Mouse (Mus musculus): Measurements from ENCODE around the gene Smco4. TPM values are rescaled to one million over a fixed set of nuclear protein-coding genes. Genes with fewer than 3 reads are reported as not detected.
"Not testable (repeated sequence)": the region's sequence is repeated elsewhere in the genome, so short reads cannot be mapped to it uniquely, and the experiment has no call there.

Smco4 gene
- polyA plus RNA-seq, 1 experiment from 2014 or later = 2.2 TPM

DNA sequence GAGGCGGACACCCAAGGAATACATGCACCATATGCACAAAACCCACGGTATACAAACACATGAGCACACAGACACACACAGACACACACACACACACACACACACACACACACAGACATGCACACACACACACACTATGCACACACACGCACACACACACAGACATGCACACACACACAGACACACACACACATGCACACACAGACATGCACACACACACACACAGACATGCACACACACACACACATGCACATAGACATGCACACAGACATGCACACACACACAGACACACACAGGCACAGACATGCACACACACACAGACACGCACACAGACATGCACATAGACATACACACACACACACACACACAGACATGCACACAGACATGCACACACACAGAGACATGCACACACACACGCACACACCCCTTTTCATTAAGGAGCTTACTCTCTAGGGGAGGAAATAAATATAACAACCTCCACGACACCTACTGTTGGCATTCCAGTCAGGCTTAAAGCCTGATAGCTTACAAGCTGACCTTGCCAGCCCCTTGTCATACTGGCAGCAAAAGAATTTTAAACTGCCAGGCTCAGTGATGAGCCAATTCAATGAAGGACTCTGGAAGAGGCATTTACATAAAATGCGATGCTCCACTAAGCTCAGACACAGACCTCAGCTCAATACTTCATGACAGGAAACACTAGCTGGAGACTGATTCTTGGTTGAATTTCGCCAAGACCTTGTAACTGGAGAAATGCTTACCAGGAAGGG, 2.7 kb upstream of the Smco4 start:
- Histone ChIP-seq H3K4me1 (ENCODE audit: control insufficient read depth, insufficient read depth, low read length) (peaks cover 7% of the 10 kb centered on the region; the same call in 1 of the 2 replicates), H3K9me3 (replicated peaks; ENCODE audit: control insufficient read depth, low read length) (no peaks in the 10 kb centered on the region), H3K9ac (ENCODE audit: low read depth, low read length) (no peak overlapping the region), H3K36me3 (ENCODE audit: control insufficient read depth, insufficient read depth, low read length) (no peaks in the 10 kb centered on the region), H3K27ac (ENCODE audit: low read depth, low read length) (no peak overlapping the region), H3K4me3 (ENCODE audit: low read depth, low read length) (no peak overlapping the region), H3K27me3 (ENCODE audit: control insufficient read depth, insufficient read depth, low read length) (no peaks in the 10 kb centered on the region), H3K4me2 (no peak overlapping the region)
- 75% methylated on average over 8 of the region's 8 CpGs for WGBS (ENCODE audit: insufficient replicate concordance)
- no peak for ATAC-seq (replicated peaks; ENCODE audit: insufficient number of reproducible peaks, low FRiP score, low TSS enrichment)

DNA sequence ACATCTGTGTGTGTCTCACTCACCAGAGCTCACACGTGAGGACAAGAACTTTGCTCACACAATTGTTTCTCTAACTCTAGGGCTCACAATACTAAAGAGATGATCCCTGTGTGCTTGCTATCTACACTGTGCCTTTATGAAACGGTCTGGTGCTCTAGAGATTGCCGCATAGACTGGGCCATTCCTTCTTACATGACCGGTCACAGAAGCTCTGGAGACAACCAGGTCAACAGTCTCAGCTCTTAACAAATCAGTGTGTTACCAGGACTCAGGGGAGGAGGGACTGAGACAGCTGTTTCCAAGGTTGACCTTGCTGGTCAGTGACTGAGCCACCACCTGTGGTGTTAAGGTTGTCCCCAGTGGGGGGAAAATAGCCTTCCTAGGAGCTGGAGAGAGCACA, 1.5 kb upstream of the Smco4 start:
- 87% methylated on average over 4 of the region's 4 CpGs for WGBS (ENCODE audit: insufficient replicate concordance)
- H3K9me3 ChIP-seq (replicated peaks; ENCODE audit: control insufficient read depth, low read length) = no peaks in the 10 kb centered on the region
- H3K27ac ChIP-seq (ENCODE audit: low read depth, low read length) = no peak overlapping the region
- peaks cover 16% of the 10 kb centered on the region for H3K4me1 ChIP-seq (ENCODE audit: control insufficient read depth, insufficient read depth, low read length)
- H3K4me3 ChIP-seq (ENCODE audit: low read depth, low read length) = no peak overlapping the region
- no peak for ATAC-seq (replicated peaks; ENCODE audit: insufficient number of reproducible peaks, low FRiP score, low TSS enrichment)
- H3K36me3 ChIP-seq (ENCODE audit: control insufficient read depth, insufficient read depth, low read length) = no peaks in the 10 kb centered on the region
- H3K9ac ChIP-seq (ENCODE audit: low read depth, low read length) = no peak overlapping the region
- no peak overlapping the region for H3K4me2 ChIP-seq
- H3K27me3 ChIP-seq (ENCODE audit: control insufficient read depth, insufficient read depth, low read length) = no peaks in the 10 kb centered on the region

DNA sequence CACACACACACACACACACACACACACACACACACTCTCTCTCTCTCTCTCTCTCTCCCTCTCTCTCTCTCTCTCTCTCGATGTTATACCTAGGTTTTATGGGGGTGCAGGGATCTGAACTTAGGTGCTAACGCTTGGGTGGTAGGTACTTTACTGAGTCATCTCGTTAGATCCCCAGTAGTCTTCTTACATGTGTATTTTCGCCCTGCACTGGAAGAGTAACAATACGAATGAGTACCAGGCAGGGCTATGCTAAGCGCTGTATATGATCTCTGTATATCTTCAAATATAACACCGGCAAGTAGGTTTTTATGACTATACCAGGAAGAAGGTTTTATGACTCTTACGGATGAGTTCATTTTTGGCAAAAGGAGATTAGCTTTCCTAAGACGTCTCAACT, 831 bp upstream of the Smco4 start:
- Histone ChIP-seq H3K4me1 (ENCODE audit: control insufficient read depth, insufficient read depth, low read length) (peaks cover 19% of the 10 kb centered on the region), H3K9ac (ENCODE audit: low read depth, low read length) (no peak overlapping the region), H3K9me3 (replicated peaks; ENCODE audit: control insufficient read depth, low read length) (no peaks in the 10 kb centered on the region), H3K27ac (ENCODE audit: low read depth, low read length) (no peak overlapping the region), H3K4me2 (no peak overlapping the region), H3K4me3 (ENCODE audit: low read depth, low read length) (no peak overlapping the region), H3K27me3 (ENCODE audit: control insufficient read depth, insufficient read depth, low read length) (no peaks in the 10 kb centered on the region), H3K36me3 (ENCODE audit: control insufficient read depth, insufficient read depth, low read length) (no peaks in the 10 kb centered on the region)
- 81% methylated on average over 9 of the region's 9 CpGs for WGBS (ENCODE audit: insufficient replicate concordance)
- no peak for ATAC-seq (replicated peaks; ENCODE audit: insufficient number of reproducible peaks, low FRiP score, low TSS enrichment)

DNA sequence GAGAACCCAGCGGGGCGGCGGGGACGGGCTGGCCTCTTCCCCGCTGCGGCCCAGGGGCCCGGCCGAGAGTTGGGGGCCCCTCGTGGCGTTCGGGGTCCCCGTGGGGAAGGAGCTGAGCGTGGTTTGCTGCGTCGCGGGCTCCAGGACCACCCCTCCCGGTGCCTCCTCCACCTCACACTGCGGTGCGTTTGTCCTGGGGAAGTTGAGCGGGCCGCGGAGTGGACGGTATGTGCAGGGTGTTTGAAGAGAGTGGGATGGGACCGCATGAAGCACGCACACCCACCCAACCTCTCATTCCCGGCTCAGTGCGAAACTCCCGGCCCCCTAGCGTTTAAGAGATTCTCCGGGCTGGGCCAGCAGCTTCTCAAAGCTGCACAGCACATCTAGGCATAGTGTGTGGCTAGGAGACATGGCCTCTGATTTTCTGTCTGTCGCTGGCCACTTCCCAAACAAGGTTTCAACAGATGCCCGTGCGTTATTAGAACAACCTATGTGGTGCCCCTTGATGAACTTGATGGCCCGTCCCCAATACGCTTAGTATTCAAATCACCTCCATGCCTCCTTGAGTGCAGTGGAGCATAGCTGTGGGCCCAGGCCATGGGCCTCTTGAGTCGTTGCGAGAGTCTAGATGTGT, 810 bp downstream of the Smco4 start:
- H3K4me3 ChIP-seq (ENCODE audit: low read depth, low read length) = peak overlapping the region; percentile 77
- peaks cover 19% of the 10 kb centered on the region for H3K4me1 ChIP-seq (ENCODE audit: control insufficient read depth, insufficient read depth, low read length)
- H3K27me3 ChIP-seq (ENCODE audit: control insufficient read depth, insufficient read depth, low read length) = no peaks in the 10 kb centered on the region
- H3K9me3 ChIP-seq (replicated peaks; ENCODE audit: control insufficient read depth, low read length) = no peaks in the 10 kb centered on the region
- 4% methylated on average over 34 of the region's 37 CpGs for WGBS (ENCODE audit: insufficient replicate concordance)
- H3K9ac ChIP-seq (ENCODE audit: low read depth, low read length) = peak overlapping the region; percentile 85
- no peaks in the 10 kb centered on the region for H3K36me3 ChIP-seq (ENCODE audit: control insufficient read depth, insufficient read depth, low read length)
- peak overlapping the region; percentile 89 for H3K4me2 ChIP-seq
- ATAC-seq (replicated peaks; ENCODE audit: insufficient number of reproducible peaks, low FRiP score, low TSS enrichment) = peak; percentile 71
- peak overlapping the region; percentile 50; the same call in 1 of the 2 replicates for H3K27ac ChIP-seq (ENCODE audit: low read depth, low read length)

DNA sequence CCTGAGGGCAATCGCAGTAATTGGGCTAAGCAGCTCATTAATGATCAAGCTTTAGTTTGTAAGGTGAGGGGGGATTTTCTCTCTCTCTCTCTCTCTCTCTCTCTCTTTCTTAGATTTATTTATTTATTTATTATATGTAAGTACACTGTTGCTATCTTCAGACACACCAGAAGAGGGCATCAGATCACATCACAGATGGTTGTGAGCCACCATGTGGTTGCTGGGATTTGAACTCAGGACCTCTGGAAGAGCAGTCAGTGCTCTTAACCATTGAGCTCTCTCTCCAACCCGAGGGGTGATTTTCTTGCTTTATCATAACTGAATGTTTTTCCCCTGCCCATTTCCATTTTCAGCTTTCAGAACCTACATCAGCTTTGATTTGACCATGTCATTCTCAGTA, 2.0 kb downstream of the Smco4 start:
- ATAC-seq (replicated peaks; ENCODE audit: insufficient number of reproducible peaks, low FRiP score, low TSS enrichment); H3K9me3 ChIP-seq (replicated peaks; ENCODE audit: control insufficient read depth, low read length); H3K36me3 ChIP-seq (ENCODE audit: control insufficient read depth, insufficient read depth, low read length); H3K9ac ChIP-seq (ENCODE audit: low read depth, low read length); H3K4me3 ChIP-seq (ENCODE audit: low read depth, low read length); H3K27ac ChIP-seq (ENCODE audit: low read depth, low read length); H3K4me2 ChIP-seq; H3K27me3 ChIP-seq (ENCODE audit: control insufficient read depth, insufficient read depth, low read length): not testable (repeated sequence)
- 83% methylated on average over 2 of the region's 2 CpGs for WGBS (ENCODE audit: insufficient replicate concordance)
- H3K4me1 ChIP-seq (ENCODE audit: control insufficient read depth, insufficient read depth, low read length) = peaks cover 19% of the 10 kb centered on the region

DNA sequence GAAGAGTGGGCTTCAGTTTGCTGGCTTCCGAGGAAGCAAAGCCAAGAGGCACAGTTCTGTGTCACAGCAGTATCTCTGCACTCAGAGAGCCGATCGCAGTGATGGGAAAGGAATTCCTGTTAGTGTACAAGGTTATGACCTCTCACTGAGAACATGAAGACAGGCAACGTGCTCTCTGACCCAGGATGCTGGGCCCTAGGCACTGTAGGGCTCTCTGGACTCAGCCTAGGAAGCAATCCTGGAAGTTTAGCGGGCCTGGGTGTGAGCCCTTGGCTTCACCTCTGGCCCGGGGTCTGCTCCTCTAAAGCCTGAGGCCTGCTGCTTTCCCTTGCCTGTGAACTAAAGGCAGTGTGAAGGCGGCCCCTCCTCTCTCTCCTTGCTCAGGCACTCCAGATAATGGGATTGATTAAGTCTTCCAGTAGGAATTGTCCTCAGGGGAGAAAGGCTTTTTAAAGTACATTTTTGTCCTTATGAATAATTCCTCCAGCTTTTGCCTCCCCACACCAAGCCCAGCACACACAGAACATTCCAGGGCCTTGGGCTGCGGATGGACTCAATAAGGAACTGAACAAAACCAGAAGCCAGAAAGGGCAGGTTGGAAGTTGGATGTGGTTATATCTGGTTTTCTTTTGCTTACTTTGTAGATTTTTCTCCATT, 2.8 kb downstream of the Smco4 start:
- ATAC-seq (replicated peaks; ENCODE audit: insufficient number of reproducible peaks, low FRiP score, low TSS enrichment) = no peak
- 22% methylated on average over 8 of the region's 8 CpGs for WGBS (ENCODE audit: insufficient replicate concordance)
- Histone ChIP-seq H3K27me3 (ENCODE audit: control insufficient read depth, insufficient read depth, low read length) (no peaks in the 10 kb centered on the region), H3K9ac (ENCODE audit: low read depth, low read length) (0 out of 2 replicates have a peak overlapping the region, but pooled peaks have one; percentile 34), H3K4me3 (ENCODE audit: low read depth, low read length) (no peak overlapping the region), H3K36me3 (ENCODE audit: control insufficient read depth, insufficient read depth, low read length) (no peaks in the 10 kb centered on the region), H3K9me3 (replicated peaks; ENCODE audit: control insufficient read depth, low read length) (no peaks in the 10 kb centered on the region), H3K27ac (ENCODE audit: low read depth, low read length) (peak overlapping the region; percentile 17; the same call in 1 of the 2 replicates), H3K4me1 (ENCODE audit: control insufficient read depth, insufficient read depth, low read length) (peaks cover 19% of the 10 kb centered on the region), H3K4me2 (peak overlapping the region; percentile 2; the same call in 1 of the 2 replicates)

DNA sequence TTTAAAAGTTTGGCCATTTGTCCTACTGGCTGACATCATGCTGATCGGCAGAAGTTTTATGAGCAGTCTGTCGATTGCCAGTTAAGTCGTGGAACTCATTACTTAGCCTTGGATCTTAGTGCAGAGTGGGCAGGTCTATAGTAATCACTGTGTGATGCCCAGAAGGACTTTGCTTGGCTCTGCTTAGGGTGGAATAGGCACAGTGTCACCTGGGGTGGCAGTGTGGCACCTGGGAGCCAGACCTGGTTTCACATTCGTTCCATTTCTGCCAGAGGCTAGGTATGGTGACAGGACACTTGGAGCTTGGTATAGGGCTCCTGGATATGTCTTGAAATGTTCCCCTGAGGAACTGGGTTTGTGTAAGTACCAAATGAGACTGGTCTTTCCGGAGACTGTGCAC, 6.8 kb downstream of the Smco4 start:
- Histone ChIP-seq H3K4me1 (ENCODE audit: control insufficient read depth, insufficient read depth, low read length) (peaks cover 33% of the 10 kb centered on the region), H3K27ac (ENCODE audit: low read depth, low read length) (no peak overlapping the region), H3K4me2 (no peak overlapping the region), H3K9me3 (replicated peaks; ENCODE audit: control insufficient read depth, low read length) (no peaks in the 10 kb centered on the region), H3K27me3 (ENCODE audit: control insufficient read depth, insufficient read depth, low read length) (no peaks in the 10 kb centered on the region), H3K9ac (ENCODE audit: low read depth, low read length) (no peak overlapping the region), H3K4me3 (ENCODE audit: low read depth, low read length) (no peak overlapping the region), H3K36me3 (ENCODE audit: control insufficient read depth, insufficient read depth, low read length) (no peaks in the 10 kb centered on the region)
- WGBS (ENCODE audit: insufficient replicate concordance) = 87% methylated on average over 5 of the region's 5 CpGs
- no peak for ATAC-seq (replicated peaks; ENCODE audit: insufficient number of reproducible peaks, low FRiP score, low TSS enrichment)

DNA sequence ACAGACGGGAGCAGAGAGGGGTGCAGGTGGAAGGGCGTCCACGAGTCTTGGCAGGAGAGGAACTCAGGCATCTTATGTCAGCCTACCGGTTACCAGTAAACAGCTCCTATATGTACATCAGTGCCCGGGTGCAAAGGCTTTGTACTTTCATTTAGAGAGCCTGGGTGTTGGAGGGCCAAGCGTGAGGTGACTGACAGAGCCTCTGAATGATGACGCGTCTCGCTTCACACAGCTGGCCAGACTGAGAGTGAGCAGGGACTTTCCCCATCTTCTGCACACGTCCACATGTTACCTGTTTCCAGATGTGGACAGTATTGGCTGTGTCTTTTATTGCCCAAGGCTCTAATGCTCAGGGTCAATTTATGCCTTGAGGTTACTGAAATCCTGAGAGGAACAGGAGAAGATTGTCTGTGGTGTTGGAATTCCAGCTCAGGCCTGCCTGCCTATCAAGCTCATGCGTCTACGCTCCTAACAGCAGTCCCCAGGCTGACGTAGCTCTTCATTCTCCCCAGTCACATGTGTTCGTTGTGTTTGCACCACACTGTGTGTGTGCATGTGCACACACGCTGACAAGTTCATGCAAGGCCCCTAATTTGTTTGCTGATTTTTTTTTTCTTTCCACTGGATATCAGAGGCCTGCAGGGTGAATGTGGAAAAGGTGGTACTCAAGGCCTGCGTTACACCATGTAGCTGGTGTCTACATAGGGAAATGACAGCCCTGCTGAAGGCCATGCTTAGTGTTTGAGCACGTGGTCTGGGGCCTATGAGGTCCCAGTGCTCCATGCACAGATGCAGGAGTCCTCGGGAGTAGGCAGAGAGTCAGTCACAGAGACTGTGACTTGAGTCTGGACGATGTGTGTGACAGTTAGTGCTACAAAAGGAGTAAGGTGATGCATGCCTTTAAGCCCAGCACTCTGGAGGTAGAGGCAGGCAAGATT, 8.4 kb downstream of the Smco4 start:
- H3K36me3 ChIP-seq (ENCODE audit: control insufficient read depth, insufficient read depth, low read length) = no peaks in the 10 kb centered on the region
- 66% methylated on average over 19 of the region's 19 CpGs for WGBS (ENCODE audit: insufficient replicate concordance)
- no peaks in the 10 kb centered on the region for H3K9me3 ChIP-seq (replicated peaks; ENCODE audit: control insufficient read depth, low read length)
- H3K4me1 ChIP-seq (ENCODE audit: control insufficient read depth, insufficient read depth, low read length) = peaks cover 36% of the 10 kb centered on the region
- H3K27ac ChIP-seq (ENCODE audit: low read depth, low read length) = no peak overlapping the region
- H3K4me3 ChIP-seq (ENCODE audit: low read depth, low read length) = no peak overlapping the region
- no peaks in the 10 kb centered on the region for H3K27me3 ChIP-seq (ENCODE audit: control insufficient read depth, insufficient read depth, low read length)
- no peak overlapping the region for H3K9ac ChIP-seq (ENCODE audit: low read depth, low read length)
- no peak overlapping the region for H3K4me2 ChIP-seq
- no peak for ATAC-seq (replicated peaks; ENCODE audit: insufficient number of reproducible peaks, low FRiP score, low TSS enrichment)

Measured in heart, embryonic 11.5 days (tissue).